Mouse (Mus musculus) cerebellum, adult 2 months (tissue): ENCODE results near the gene Tango2. TPM values are rescaled to one million over a fixed set of nuclear protein-coding genes. Genes with fewer than 3 reads are reported as not detected.

Experiments
- DNase-seq, 2 experiments: peaks; one replicate each; pipeline ENCODE4 v3.0.0; 2021
- H3K27ac ChIP-seq: fragments of 200-500 bp; 2 replicates; pipeline ENCODE4 v1.5.1; 2012; ENCODE audit warnings: low read length, control low read depth, inconsistent platforms; ENCODE audit not compliant: insufficient read depth
- H3K27me3 ChIP-seq: fragments of 200-500 bp; 2 replicates; pipeline ENCODE4 v1.6.1; 2012; ENCODE audit warnings: inconsistent platforms, mild to moderate bottlenecking, low read length, moderate library complexity; ENCODE audit not compliant: control insufficient read depth, insufficient read depth
- H3K4me1 ChIP-seq: fragments of 200-500 bp; 2 replicates; pipeline ENCODE4 v1.6.1; 2011; ENCODE audit warnings: low read length; ENCODE audit not compliant: control insufficient read depth, insufficient read depth
- H3K4me3 ChIP-seq: fragments of 200-500 bp; replicated peaks from 2 replicates; pipeline ENCODE3; 2011; ENCODE audit warnings: mild to moderate bottlenecking, low read depth, low read length, control low read depth; ENCODE audit not compliant: insufficient read depth
- CTCF ChIP-seq: fragments of 200-500 bp; IDR thresholded peaks from 2 replicates; pipeline ENCODE4 v1.5.1; 2011; ENCODE audit warnings: low read depth, mild to moderate bottlenecking, control low read depth, low read length, moderate library complexity, borderline replicate concordance; ENCODE audit not compliant: insufficient read depth
- POLR2A ChIP-seq: fragments of 200-500 bp; IDR thresholded peaks from 2 replicates; pipeline ENCODE4 v1.6.1; 2011; ENCODE audit warnings: low read length, control low read depth, borderline replicate concordance; ENCODE audit not compliant: insufficient read depth
- WGBS: fragments of 180-500 bp; shearing (Covaris S2); methylation state at CpG from one replicate; pipeline ENCODE4 v1.1.7; 2018; 5-methylcytosine and 5-hydroxymethylcytosine counted together
- polyA plus RNA-seq: library from polyadenylated mRNA; depleted of rRNA; stranded (reverse); fragments of >200 nt; gene quantifications from 2 replicates; pipeline ENCODE4 v1.2.3, GENCODE M21; 2012; rRNA removed

Gene Tango2
- polyA plus RNA-seq, 1 experiment = 210 TPM

DNA sequence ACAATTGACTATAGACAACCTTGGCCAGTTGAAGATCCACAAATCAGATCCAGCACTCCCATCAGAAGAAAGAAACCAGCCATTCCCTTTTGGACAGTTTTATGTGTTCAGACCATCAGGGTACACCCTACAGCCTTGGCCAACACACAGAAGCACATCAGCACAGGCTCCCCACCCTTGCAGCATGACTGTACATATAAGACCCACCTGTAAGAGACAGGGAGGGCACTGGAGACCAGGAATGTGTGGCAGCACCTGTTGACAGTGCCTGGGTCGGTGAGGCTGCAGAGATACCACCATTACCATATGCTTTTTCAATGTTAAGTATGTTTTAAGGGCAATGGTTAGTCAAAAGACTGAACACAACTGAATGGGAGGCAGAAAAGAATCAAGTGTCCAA, 94.0 kb downstream of the Tango2 start:
- Histone ChIP-seq H3K27ac (no peak overlapping the region), H3K4me1 (peaks cover 7% of the 10 kb centered on the region), H3K4me3 (no peak overlapping the region), H3K27me3 (no peaks in the 10 kb centered on the region)
- no peak for TF ChIP-seq POLR2A
- TF ChIP-seq CTCF = no peak
- 84% methylated on average over 1 of the region's 1 CpGs for WGBS
- no peak for DNase-seq

- H3K4me3 ChIP-seq = no peak overlapping the region
- no peaks in the 10 kb centered on the region for H3K27me3 ChIP-seq
- no peak for DNase-seq
- TF ChIP-seq POLR2A (no peak), CTCF (no peak)
- 74% methylated on average over 6 of the region's 6 CpGs for WGBS
- no peak overlapping the region for H3K27ac ChIP-seq
- peaks cover 7% of the 10 kb centered on the region for H3K4me1 ChIP-seq
These were observed 95.2 kb downstream of the Tango2 start for GRCm38 (mm10) chr16:18252736-18253135.

- Histone ChIP-seq H3K4me3 (no peak overlapping the region), H3K27ac (no peak overlapping the region), H3K27me3 (no peaks in the 10 kb centered on the region), H3K4me1 (peaks cover 7% of the 10 kb centered on the region)
- no peak for DNase-seq
- no peak for TF ChIP-seq POLR2A
- TF ChIP-seq CTCF = no peak
- WGBS = 38% methylated on average over 10 of the region's 10 CpGs
These were observed 96.8 kb downstream of the Tango2 start for GRCm38 (mm10) chr16:18250828-18251790.

Other genes starting within 250 kb of the Tango2 start
- 82.9 and 97.4 TPM in 2 replicates for gene Rtn4r, start 220.5 kb downstream of the Tango2 start, polyA plus RNA-seq
- not detected in 2 replicates for gene Ccdc188, start 130.2 kb downstream of the Tango2 start, polyA plus RNA-seq
- gene Zdhhc8, start 113.0 kb downstream of the Tango2 start, polyA plus RNA-seq = 74.0 and 85.3 TPM in 2 replicates
- gene Trmt2a, start 99.4 kb downstream of the Tango2 start, polyA plus RNA-seq = 96.0 and 99.5 TPM in 2 replicates
- gene Ranbp1, start 99.4 kb downstream of the Tango2 start, polyA plus RNA-seq = 96.2 and 104 TPM in 2 replicates
- 0.47 TPM in 1 of 2 replicates, not detected in the other for gene Gm49776, start 89.8 kb downstream of the Tango2 start, polyA plus RNA-seq
- gene Dgcr8, start 58.9 kb downstream of the Tango2 start, polyA plus RNA-seq = 56.0 and 57.7 TPM in 2 replicates
- 34.7 and 38.7 TPM in 2 replicates for gene Arvcf, start 79 bp upstream of the Tango2 start, polyA plus RNA-seq
- 20.6 and 23.1 TPM in 2 replicates for gene Txnrd2, start 78.3 kb upstream of the Tango2 start, polyA plus RNA-seq
- gene Comt, start 78.7 kb upstream of the Tango2 start, polyA plus RNA-seq = 145 and 146 TPM in 2 replicates
- gene Gnb1l, start 150.6 kb upstream of the Tango2 start, polyA plus RNA-seq = 6.8 and 8.2 TPM in 2 replicates
- gene Rtl10, start 150.8 kb upstream of the Tango2 start, polyA plus RNA-seq = 5.9 and 6.1 TPM in 2 replicates
- gene Tbx1, start 242.6 kb upstream of the Tango2 start, polyA plus RNA-seq = 2.4 and 3.0 TPM in 2 replicates